Mouse (Mus musculus) lung, adult 2 months (tissue): Measurements from ENCODE around the gene Zdhhc14. TPM values are rescaled to one million over a fixed set of nuclear protein-coding genes. Genes with fewer than 3 reads are reported as not detected.

Experiments used
- DNase-seq: peaks from one replicate; pipeline ENCODE4 v3.0.0; 2022
- H3K4me1 ChIP-seq: fragments of 200-500 bp; 2 replicates; pipeline ENCODE4 v1.6.1; 2011; ENCODE audit warnings: low read length; ENCODE audit not compliant: control insufficient read depth, insufficient read depth
- H3K4me3 ChIP-seq: fragments of 200-500 bp; replicated peaks from 2 replicates; pipeline ENCODE3; 2011; ENCODE audit warnings: low read depth, mild to moderate bottlenecking, control low read depth, low read length; ENCODE audit errors: extremely low read depth
- CTCF ChIP-seq: fragments of 200-500 bp; IDR thresholded peaks from 2 replicates; pipeline ENCODE4 v1.5.1; 2011; ENCODE audit warnings: mild to moderate bottlenecking, low read length, control low read depth; ENCODE audit not compliant: insufficient read depth
- POLR2A ChIP-seq: fragments of 200-500 bp; IDR thresholded peaks from 2 replicates; pipeline ENCODE4 v1.6.1; 2011; ENCODE audit warnings: low read depth, mild to moderate bottlenecking, control low read depth, low read length, borderline replicate concordance; ENCODE audit errors: extremely low read depth
- WGBS: fragments of 180-500 bp; shearing (Covaris S2); methylation state at CpG from one replicate; pipeline ENCODE4 v1.1.7; 2018; 5-methylcytosine and 5-hydroxymethylcytosine counted together
- polyA plus RNA-seq: library from polyadenylated mRNA; depleted of rRNA; stranded (reverse); fragments of >200 nt; gene quantifications from 2 replicates; pipeline ENCODE4 v1.2.3, GENCODE M21; 2012; rRNA removed

The Zdhhc14 gene
- polyA plus RNA-seq: 4.5 and 5.8 TPM in 2 replicates

- H3K4me3 ChIP-seq: peak within 1 kb of the TSS; percentile 78
- DNase-seq: peak; percentile 87
- H3K4me1 ChIP-seq: no peaks in the 10 kb centered on the region
- WGBS: under 1% methylated on average over 69 of the region's 70 CpGs
- peak; percentile 73; the same call in 1 of the 2 replicates for TF ChIP-seq POLR2A
- TF ChIP-seq CTCF: no peak
Observed at GRCm38 (mm10) chr17:5491801-5492745, at the start of gene Zdhhc14. Gene Zdhhc14, plus strand, starts transcription at chr17:5492557.

GRCm38 (mm10) chr17:5443260-5443659 is 49.1 kb upstream of the Zdhhc14 start:
- no peak for DNase-seq
- Histone ChIP-seq H3K4me3 (no peak overlapping the region), H3K4me1 (peaks cover 8% of the 10 kb centered on the region)
- TF ChIP-seq POLR2A (no peak), CTCF (no peak)
- 40% methylated on average over 3 of the region's 3 CpGs for WGBS

GRCm38 (mm10) chr17:5443751-5444150 is 48.6 kb upstream of the Zdhhc14 start:
- Histone ChIP-seq H3K4me3 (no peak overlapping the region), H3K4me1 (peaks cover 8% of the 10 kb centered on the region)
- WGBS: 41% methylated on average over 5 of the region's 5 CpGs
- TF ChIP-seq POLR2A (no peak), CTCF (no peak)
- peak; percentile 52 for DNase-seq

- no peak overlapping the region for H3K4me3 ChIP-seq
- no peak for DNase-seq
- 72% methylated on average over 4 of the region's 4 CpGs for WGBS
- TF ChIP-seq POLR2A (no peak), CTCF (no peak)
- H3K4me1 ChIP-seq: no peaks in the 10 kb centered on the region
Observed at GRCm38 (mm10) chr17:5453657-5454056, 38.7 kb upstream of the Zdhhc14 start.

GRCm38 (mm10) chr17:5463912-5464311 is 28.4 kb upstream of the Zdhhc14 start:
- Histone ChIP-seq H3K4me3 (no peak overlapping the region), H3K4me1 (no peaks in the 10 kb centered on the region)
- TF ChIP-seq CTCF (no peak), POLR2A (no peak)
- no peak for DNase-seq
- 59% methylated on average over 2 of the region's 2 CpGs for WGBS

GRCm38 (mm10) chr17:5466736-5467135 is 25.6 kb upstream of the Zdhhc14 start:
- Histone ChIP-seq H3K4me3 (no peak overlapping the region), H3K4me1 (no peaks in the 10 kb centered on the region)
- DNase-seq: no peak
- TF ChIP-seq POLR2A (no peak), CTCF (no peak)
- 73% methylated on average over 8 of the region's 8 CpGs for WGBS

GRCm38 (mm10) chr17:5467177-5467576 is 25.2 kb upstream of the Zdhhc14 start:
- TF ChIP-seq CTCF (no peak), POLR2A (no peak)
- Histone ChIP-seq H3K4me3 (no peak overlapping the region), H3K4me1 (no peaks in the 10 kb centered on the region)
- 36% methylated on average over 4 of the region's 4 CpGs for WGBS
- no peak for DNase-seq

- TF ChIP-seq POLR2A (no peak), CTCF (no peak)
- Histone ChIP-seq H3K4me3 (no peak overlapping the region), H3K4me1 (no peaks in the 10 kb centered on the region)
- DNase-seq: no peak
- WGBS: 30% methylated on average over 3 of the region's 3 CpGs
Observed at GRCm38 (mm10) chr17:5472268-5472667, 20.1 kb upstream of the Zdhhc14 start.

- TF ChIP-seq POLR2A: no peak
- no peak for TF ChIP-seq CTCF
- 48% methylated on average over 14 of the region's 14 CpGs for WGBS
- Histone ChIP-seq H3K4me1 (no peaks in the 10 kb centered on the region), H3K4me3 (no peak overlapping the region)
- no peak for DNase-seq
Observed at GRCm38 (mm10) chr17:5475960-5476725, 16.2 kb upstream of the Zdhhc14 start.

GRCm38 (mm10) chr17:5483456-5483855 is 8.9 kb upstream of the Zdhhc14 start:
- WGBS: 38% methylated on average over 4 of the region's 4 CpGs

More at GRCm38 (mm10) chr17:5483456-5483855, 8.9 kb upstream of the Zdhhc14 start:
- H3K4me3 ChIP-seq: no peak overlapping the region
- no peak for DNase-seq
- no peaks in the 10 kb centered on the region for H3K4me1 ChIP-seq
- TF ChIP-seq POLR2A (no peak), CTCF (no peak)
